Mouse (Mus musculus) hindbrain, embryonic 12.5 days (tissue): ENCODE results near the gene Vsx1. TPM values are rescaled to one million over a fixed set of nuclear protein-coding genes. Genes with fewer than 3 reads are reported as not detected.

Experiments
- ATAC-seq: fragments of 200-750 bp; cut with Nextera tagmentation; 2 replicates; pipeline ENCODE4 v1.8.0; 2017; ENCODE audit warnings: moderate TSS enrichment; ENCODE audit not compliant: low FRiP score
- H3K27ac ChIP-seq: fragments of 300-500 bp; sonication (generic); 2 replicates; pipeline ENCODE4 v1.5.1; 2016; ENCODE audit warnings: mild to moderate bottlenecking
- H3K27me3 ChIP-seq: fragments of 300-500 bp; sonication (generic); 2 replicates; pipeline ENCODE4 v1.6.1; 2016; ENCODE audit warnings: mild to moderate bottlenecking
- H3K36me3 ChIP-seq: fragments of 300-500 bp; sonication (generic); 2 replicates; pipeline ENCODE4 v1.6.1; 2016; ENCODE audit warnings: mild to moderate bottlenecking
- H3K4me1 ChIP-seq: fragments of 300-500 bp; sonication (generic); 2 replicates; pipeline ENCODE4 v1.6.1; 2016
- H3K4me2 ChIP-seq: fragments of 300-500 bp; sonication (generic); replicated peaks from 2 replicates; pipeline ENCODE4 v1.6.1; 2016; ENCODE audit warnings: mild to moderate bottlenecking
- H3K4me3 ChIP-seq: fragments of 300-500 bp; sonication (generic); 2 replicates; pipeline ENCODE4 v1.5.1; 2016; ENCODE audit warnings: mild to moderate bottlenecking
- H3K9ac ChIP-seq: fragments of 300-500 bp; sonication (generic); 2 replicates; pipeline ENCODE4 v1.6.1; 2016; ENCODE audit warnings: mild to moderate bottlenecking, moderate library complexity
- H3K9me3 ChIP-seq: fragments of 300-500 bp; sonication (generic); replicated peaks from 2 replicates; pipeline ENCODE4 v1.6.1; 2016; ENCODE audit warnings: mild to moderate bottlenecking
- WGBS: fragments of 180-500 bp; shearing (Covaris S2); methylation state at CpG from one replicate; pipeline ENCODE4 v1.1.7; 2016; 5-methylcytosine and 5-hydroxymethylcytosine counted together
- polyA plus RNA-seq: library from polyadenylated mRNA; unstranded; fragments of >200 nt; fragmentation: Nextera tagmentation; extraction: Ambion mirVana; gene quantifications from 2 replicates; pipeline ENCODE4 v1.2.1, GENCODE M21; 2016

The Vsx1 gene
- polyA plus RNA-seq, 1 experiment from 2014 or later: 1.0 TPM

GRCm38 (mm10) chr2:150678392-150678791 lies 10.8 kb downstream of the Vsx1 start:
- WGBS: 4% methylated on average over 3 of the region's 3 CpGs
- no peak overlapping the region for H3K9ac ChIP-seq
- no peaks in the 10 kb centered on the region for H3K9me3 ChIP-seq
- no peak overlapping the region for H3K27ac ChIP-seq
- H3K4me1 ChIP-seq: peaks cover 3% of the 10 kb centered on the region; the same call in 1 of the 2 replicates
- no peaks in the 10 kb centered on the region for H3K36me3 ChIP-seq
- no peak overlapping the region for H3K4me3 ChIP-seq
- no peak for ATAC-seq
- H3K27me3 ChIP-seq: peaks cover 32% of the 10 kb centered on the region
- no peak overlapping the region for H3K4me2 ChIP-seq

DNA sequence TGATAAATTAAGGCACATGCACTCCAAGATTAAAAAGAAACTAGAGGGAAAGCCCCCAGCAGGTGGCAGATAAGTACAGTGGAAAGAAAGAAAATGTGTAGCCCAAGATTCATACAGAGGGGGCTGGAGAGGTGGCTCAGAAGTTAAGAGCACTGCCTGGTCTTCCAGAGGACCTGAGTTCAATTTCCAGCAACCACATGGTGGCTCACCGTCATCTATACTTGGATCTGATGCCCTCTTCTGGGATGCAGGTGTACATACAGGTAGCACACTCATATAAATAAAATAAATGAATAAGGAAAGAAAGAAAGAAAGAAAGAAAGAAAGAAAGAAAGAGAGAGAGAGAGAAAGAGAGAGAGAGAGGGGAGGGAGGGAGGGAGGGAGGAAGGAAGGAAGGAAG lies 13.6 kb downstream of the Vsx1 start:
- 31% methylated on average over 1 of the region's 1 CpGs for WGBS
- H3K27me3 ChIP-seq: peaks cover 34% of the 10 kb centered on the region
- H3K27ac ChIP-seq: no peak overlapping the region
- H3K4me2 ChIP-seq: no peak overlapping the region
- H3K4me3 ChIP-seq: no peak overlapping the region
- H3K9ac ChIP-seq: no peak overlapping the region
- H3K9me3 ChIP-seq: no peaks in the 10 kb centered on the region
- no peaks in the 10 kb centered on the region for H3K36me3 ChIP-seq
- no peak for ATAC-seq
- peaks cover 3% of the 10 kb centered on the region; the same call in 1 of the 2 replicates for H3K4me1 ChIP-seq

DNA sequence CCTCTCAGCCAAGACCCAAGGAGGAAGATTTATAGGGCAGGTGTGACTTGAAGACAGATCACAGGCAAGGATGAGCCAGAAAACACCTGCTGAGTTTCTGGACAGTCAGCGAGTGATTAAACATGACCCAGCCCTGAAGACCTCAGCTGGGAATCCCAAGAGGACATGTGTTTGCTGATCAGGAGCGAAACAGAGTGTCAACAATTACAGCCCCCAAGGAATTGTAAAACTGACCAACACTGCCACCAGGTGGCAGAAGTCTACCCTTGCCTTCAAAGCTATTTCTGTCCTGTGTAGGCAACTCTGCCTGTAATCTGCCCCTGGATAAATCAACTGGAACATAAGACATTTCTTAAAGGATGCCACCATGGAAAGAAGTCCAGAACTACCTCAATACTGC lies 14.3 kb downstream of the Vsx1 start:
- Histone ChIP-seq H3K9ac (no peak overlapping the region), H3K27ac (no peak overlapping the region), H3K9me3 (no peaks in the 10 kb centered on the region), H3K4me3 (no peak overlapping the region), H3K27me3 (peaks cover 38% of the 10 kb centered on the region), H3K4me1 (peaks cover 3% of the 10 kb centered on the region; the same call in 1 of the 2 replicates), H3K4me2 (no peak overlapping the region), H3K36me3 (no peaks in the 10 kb centered on the region)
- ATAC-seq: peak; percentile 81
- WGBS: 10% methylated on average over 2 of the region's 2 CpGs

GRCm38 (mm10) chr2:150673929-150674328 lies 15.2 kb downstream of the Vsx1 start:
- 87% methylated on average over 11 of the region's 11 CpGs for WGBS
- no peak overlapping the region for H3K27ac ChIP-seq
- H3K9ac ChIP-seq: no peak overlapping the region
- no peak overlapping the region for H3K4me3 ChIP-seq
- H3K36me3 ChIP-seq: no peaks in the 10 kb centered on the region
- H3K4me1 ChIP-seq: peaks cover 3% of the 10 kb centered on the region; the same call in 1 of the 2 replicates
- ATAC-seq: no peak
- no peak overlapping the region for H3K4me2 ChIP-seq
- H3K9me3 ChIP-seq: no peaks in the 10 kb centered on the region
- peaks cover 36% of the 10 kb centered on the region for H3K27me3 ChIP-seq

DNA sequence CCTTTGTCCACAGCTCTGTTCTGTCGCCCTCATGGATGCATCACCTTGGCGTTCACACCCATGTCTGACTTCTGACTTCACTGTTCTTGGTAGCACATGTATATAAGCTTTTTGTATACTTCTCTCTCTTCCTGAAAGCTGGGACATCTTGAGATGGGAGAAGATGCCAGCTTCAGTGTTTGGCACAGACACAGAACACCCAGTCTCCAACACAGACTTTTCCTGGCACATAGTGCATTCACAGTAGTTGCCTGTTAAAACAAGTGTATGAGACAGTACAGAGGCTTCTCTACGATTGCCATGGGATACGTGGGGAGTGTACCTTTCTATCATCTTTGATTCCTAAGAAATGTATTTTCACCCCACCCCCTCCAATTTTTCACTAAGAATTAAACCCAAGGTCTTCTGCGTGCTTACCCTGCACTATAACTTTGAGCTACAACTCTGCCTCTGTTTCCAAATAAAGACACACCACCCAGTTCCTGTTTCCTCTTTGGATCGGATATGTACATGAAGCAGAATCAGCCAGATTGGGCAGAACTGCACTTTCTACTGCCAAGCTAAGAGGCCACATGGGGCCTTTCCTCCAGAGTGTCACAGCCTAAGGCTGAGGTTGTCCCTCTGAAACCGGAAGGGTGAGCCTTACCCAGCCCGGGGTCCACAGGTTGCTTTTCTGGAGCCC lies 17.4 kb downstream of the Vsx1 start:
- Histone ChIP-seq H3K36me3 (no peaks in the 10 kb centered on the region), H3K9me3 (no peaks in the 10 kb centered on the region), H3K4me2 (no peak overlapping the region), H3K4me3 (no peak overlapping the region), H3K9ac (no peak overlapping the region), H3K27me3 (peaks cover 33% of the 10 kb centered on the region), H3K4me1 (peaks cover 14% of the 10 kb centered on the region), H3K27ac (no peak overlapping the region)
- WGBS: 81% methylated on average over 8 of the region's 8 CpGs
- no peak for ATAC-seq

DNA sequence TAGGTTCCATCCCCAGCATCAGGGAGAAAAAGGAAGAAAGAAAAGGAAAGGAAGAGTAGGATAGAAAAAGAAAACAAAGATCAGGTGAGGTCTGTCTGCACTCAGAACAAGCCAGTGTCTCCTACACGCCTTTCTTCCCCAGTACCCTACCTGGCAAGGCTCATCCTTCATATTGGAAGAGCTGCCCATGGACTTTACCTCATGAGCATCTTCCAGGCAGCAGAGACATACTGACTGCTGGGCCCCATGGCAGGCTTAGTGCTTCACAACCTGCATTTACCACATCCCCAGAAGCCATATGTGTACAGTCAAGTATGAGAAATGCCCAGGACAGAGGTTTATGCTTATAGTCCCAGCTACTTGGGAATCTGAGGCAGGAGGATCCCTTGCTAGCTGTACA lies 18.2 kb downstream of the Vsx1 start:
- no peak overlapping the region for H3K4me2 ChIP-seq
- H3K9me3 ChIP-seq: no peaks in the 10 kb centered on the region
- peaks cover 26% of the 10 kb centered on the region for H3K27me3 ChIP-seq
- 96% methylated on average over 1 of the region's 1 CpGs for WGBS
- no peak overlapping the region for H3K9ac ChIP-seq
- peaks cover 18% of the 10 kb centered on the region for H3K4me1 ChIP-seq
- H3K4me3 ChIP-seq: no peak overlapping the region
- H3K27ac ChIP-seq: no peak overlapping the region
- ATAC-seq: no peak
- H3K36me3 ChIP-seq: no peaks in the 10 kb centered on the region

- ATAC-seq: no peak
- 84% methylated on average over 2 of the region's 2 CpGs for WGBS
Measured at GRCm38 (mm10) chr2:150669454-150670045, 19.6 kb downstream of the Vsx1 start.

GRCm38 (mm10) chr2:150668956-150669355 lies 20.2 kb downstream of the Vsx1 start:
- 86% methylated on average over 5 of the region's 5 CpGs for WGBS
- Histone ChIP-seq H3K9ac (no peak overlapping the region), H3K4me1 (peaks cover 19% of the 10 kb centered on the region), H3K4me2 (no peak overlapping the region), H3K27me3 (peaks cover 26% of the 10 kb centered on the region), H3K36me3 (no peaks in the 10 kb centered on the region), H3K9me3 (no peaks in the 10 kb centered on the region), H3K27ac (no peak overlapping the region), H3K4me3 (no peak overlapping the region)
- ATAC-seq: no peak

More at GRCm38 (mm10) chr2:150669454-150670045, 19.6 kb downstream of the Vsx1 start:
- Histone ChIP-seq H3K4me3 (no peak overlapping the region), H3K4me2 (no peak overlapping the region), H3K27ac (no peak overlapping the region), H3K9ac (no peak overlapping the region), H3K27me3 (peaks cover 26% of the 10 kb centered on the region), H3K9me3 (no peaks in the 10 kb centered on the region), H3K4me1 (peaks cover 19% of the 10 kb centered on the region), H3K36me3 (no peaks in the 10 kb centered on the region)

DNA sequence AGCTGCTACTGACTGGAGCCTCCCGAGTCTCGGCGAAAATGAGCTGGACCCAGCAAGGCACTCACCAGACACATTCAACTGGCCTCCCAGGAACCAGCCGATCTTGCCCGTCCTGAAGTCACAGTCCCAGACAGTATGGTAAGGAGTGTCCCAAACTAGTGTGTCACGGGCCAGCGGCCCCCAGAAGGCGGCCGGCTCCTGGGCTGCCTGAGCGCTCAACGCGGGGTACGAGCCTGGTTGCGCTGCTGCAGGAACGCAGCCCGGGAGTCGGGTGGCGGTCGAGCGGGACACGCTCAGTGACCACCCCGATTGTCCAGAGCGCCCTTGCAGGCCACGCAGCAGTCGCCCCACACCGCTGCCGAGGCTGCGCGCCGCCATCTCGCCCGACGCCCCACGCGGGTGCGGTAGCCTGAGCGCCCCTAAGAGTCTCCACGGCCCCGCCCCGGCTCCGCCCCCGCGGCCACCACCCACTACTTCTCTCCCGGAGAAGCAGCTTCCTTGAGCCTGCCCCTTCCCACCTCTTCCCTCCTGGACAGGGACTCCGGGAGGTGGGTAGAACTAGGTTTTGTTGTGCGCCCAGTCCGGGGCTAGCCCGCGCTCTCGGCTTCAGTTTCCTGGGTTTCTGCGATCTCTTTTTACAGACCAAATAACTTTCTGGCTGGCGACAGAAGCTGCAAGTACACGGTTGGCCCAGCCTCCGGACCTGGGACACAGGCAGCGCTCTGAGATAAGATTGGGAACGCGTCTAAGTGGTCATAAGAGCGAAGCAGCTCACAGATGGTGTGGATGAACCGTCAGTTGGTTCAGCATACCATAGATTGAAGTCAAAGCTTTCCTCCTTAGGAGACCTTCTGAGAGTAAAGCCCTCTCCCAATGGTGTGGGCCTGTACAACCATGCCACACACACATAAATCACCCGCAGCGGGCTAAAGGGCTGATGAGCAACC lies 21.1 kb downstream of the Vsx1 start, which contains the start of gene Acss1:
Gene Acss1, minus strand, starts transcription at position 681 of the 947 bp plus-strand sequence.
- ATAC-seq: peak; percentile 81
- Histone ChIP-seq H3K27me3 (peaks cover 23% of the 10 kb centered on the region), H3K27ac (peak within 1 kb of the TSS; percentile 76), H3K9ac (peak within 1 kb of the TSS; percentile 74), H3K4me1 (peaks cover 19% of the 10 kb centered on the region), H3K4me3 (peak within 1 kb of the TSS; percentile 62), H3K4me2 (peak within 1 kb of the TSS; percentile 89), H3K36me3 (no peaks in the 10 kb centered on the region), H3K9me3 (no peaks in the 10 kb centered on the region)
- WGBS: 3% methylated on average over 61 of the region's 61 CpGs

GRCm38 (mm10) chr2:150667065-150667819 lies 21.9 kb downstream of the Vsx1 start:
- peak; percentile 47 for ATAC-seq
- 3% methylated on average over 17 of the region's 17 CpGs for WGBS
- Histone ChIP-seq H3K4me3 (peak overlapping the region; percentile 62), H3K27ac (peak overlapping the region; percentile 76), H3K9ac (peak overlapping the region; percentile 74), H3K27me3 (peaks cover 21% of the 10 kb centered on the region), H3K4me2 (peak overlapping the region; percentile 89), H3K9me3 (no peaks in the 10 kb centered on the region), H3K4me1 (peaks cover 19% of the 10 kb centered on the region), H3K36me3 (no peaks in the 10 kb centered on the region)

DNA sequence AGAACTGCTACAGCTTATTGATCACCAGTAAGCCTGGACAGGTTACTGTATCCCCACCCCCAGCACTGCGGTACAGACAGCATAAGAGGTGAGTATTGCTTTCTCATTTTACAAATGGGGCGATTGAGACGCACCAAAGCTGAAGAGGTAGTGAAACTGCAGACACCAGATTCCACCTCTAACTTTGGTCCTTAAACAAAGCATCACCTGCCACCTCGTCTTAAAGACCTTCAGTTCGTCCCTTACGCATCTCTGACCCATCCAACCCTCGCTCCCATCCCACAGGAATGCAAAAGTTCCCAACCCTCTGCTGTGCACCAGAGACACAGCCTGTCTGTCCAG lies 22.5 kb downstream of the Vsx1 start:
- no peak for ATAC-seq
- Histone ChIP-seq H3K4me1 (peaks cover 19% of the 10 kb centered on the region), H3K27me3 (peaks cover 21% of the 10 kb centered on the region), H3K9me3 (no peaks in the 10 kb centered on the region), H3K4me2 (peak overlapping the region; percentile 89), H3K4me3 (peak overlapping the region; percentile 62), H3K9ac (peak overlapping the region; percentile 74; the same call in 1 of the 2 replicates), H3K27ac (peak overlapping the region; percentile 76; the same call in 1 of the 2 replicates), H3K36me3 (no peaks in the 10 kb centered on the region)
- 43% methylated on average over 7 of the region's 7 CpGs for WGBS
